Mouse (Mus musculus): Measurements from ENCODE around the gene Tmed2.

DNA sequence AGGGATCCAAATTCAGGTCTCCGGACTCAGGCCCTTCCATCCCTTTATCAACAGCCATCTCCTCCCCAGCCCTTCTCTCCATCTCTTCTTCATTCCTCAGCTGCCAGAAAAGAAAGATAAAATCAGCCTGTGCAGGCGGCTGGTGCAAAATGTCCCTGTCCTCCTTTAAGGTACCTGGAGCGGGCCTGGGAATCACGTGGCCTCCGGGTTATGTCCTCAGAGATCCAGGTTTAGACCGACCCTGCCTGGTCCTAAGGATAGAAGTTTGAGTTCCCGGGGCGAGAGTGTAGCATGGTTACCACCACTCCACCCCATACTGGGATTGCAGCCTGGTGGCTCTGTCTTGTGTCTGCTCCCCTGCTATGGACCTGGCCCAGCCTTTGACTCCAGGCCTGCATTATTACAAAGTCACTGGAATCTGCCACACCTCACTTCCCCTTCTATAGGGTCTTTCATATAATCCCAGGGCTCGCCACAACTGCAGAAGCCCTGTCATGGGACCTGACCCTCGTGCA is 29.9 kb upstream of the Tmed2 start:
- TF ChIP-seq CTCF (IDR thresholded peaks at IDR 0.05), result no peak
- no peak for TF ChIP-seq EP300 (IDR thresholded peaks at IDR 0.05)

All from lung, postnatal 0 days (tissue).